Mouse (Mus musculus) thymus, adult 2 months (tissue): Measurements from ENCODE around the gene Secisbp2. TPM values are rescaled to one million over a fixed set of nuclear protein-coding genes. Genes with fewer than 3 reads are reported as not detected.

Experiments used
- DNase-seq: peaks from one replicate; pipeline ENCODE4 v3.0.0; 2021
- H3K27ac ChIP-seq: fragments of 200-500 bp; 2 replicates; pipeline ENCODE4 v1.5.1; 2012; ENCODE audit warnings: low read length, control low read depth; ENCODE audit not compliant: control insufficient read depth, insufficient read depth
- H3K27me3 ChIP-seq: fragments of 200-500 bp; 2 replicates; pipeline ENCODE4 v1.6.1; 2012; ENCODE audit warnings: mild to moderate bottlenecking, low read length, moderate library complexity, mixed read lengths; ENCODE audit not compliant: control insufficient read depth, insufficient read depth
- H3K36me3 ChIP-seq: fragments of 200-500 bp; 2 replicates; pipeline ENCODE4 v1.6.1; 2012; ENCODE audit warnings: mild to moderate bottlenecking, low read length, moderate library complexity; ENCODE audit not compliant: control insufficient read depth, insufficient read depth
- H3K4me1 ChIP-seq: fragments of 200-500 bp; replicated peaks from 2 replicates; pipeline ENCODE4 v1.6.1; 2012; ENCODE audit warnings: low read length; ENCODE audit not compliant: control insufficient read depth, insufficient read depth
- H3K4me3 ChIP-seq: fragments of 200-500 bp; 2 replicates; pipeline ENCODE4 v1.5.1; 2012; ENCODE audit warnings: mild to moderate bottlenecking, low read length, control low read depth, moderate library complexity; ENCODE audit not compliant: control insufficient read depth, insufficient read depth
- CTCF ChIP-seq: fragments of 200-500 bp; IDR thresholded peaks from 2 replicates; pipeline ENCODE4 v1.5.1; 2012; ENCODE audit warnings: mild to moderate bottlenecking, control low read depth, low read length, moderate library complexity, borderline replicate concordance; ENCODE audit not compliant: control insufficient read depth, poor library complexity, insufficient read depth; ENCODE audit errors: extremely low read depth
- POLR2A ChIP-seq: fragments of 200-500 bp; IDR thresholded peaks from 2 replicates; pipeline ENCODE4 v1.6.1; 2012; ENCODE audit warnings: mild to moderate bottlenecking, low read length, control low read depth, moderate library complexity; ENCODE audit not compliant: control insufficient read depth, poor library complexity, insufficient read depth; ENCODE audit errors: extremely low read depth
- WGBS: fragments of 180-500 bp; shearing (Covaris S2); methylation state at CpG from one replicate; pipeline ENCODE4 v1.1.7; 2018; 5-methylcytosine and 5-hydroxymethylcytosine counted together
- polyA plus RNA-seq: library from polyadenylated mRNA; depleted of rRNA; stranded (reverse); fragments of >200 nt; gene quantifications from 2 replicates; pipeline ENCODE4 v1.2.3, GENCODE M21; 2012

Secisbp2 gene
- polyA plus RNA-seq, 1 experiment: 50.8 TPM

DNA sequence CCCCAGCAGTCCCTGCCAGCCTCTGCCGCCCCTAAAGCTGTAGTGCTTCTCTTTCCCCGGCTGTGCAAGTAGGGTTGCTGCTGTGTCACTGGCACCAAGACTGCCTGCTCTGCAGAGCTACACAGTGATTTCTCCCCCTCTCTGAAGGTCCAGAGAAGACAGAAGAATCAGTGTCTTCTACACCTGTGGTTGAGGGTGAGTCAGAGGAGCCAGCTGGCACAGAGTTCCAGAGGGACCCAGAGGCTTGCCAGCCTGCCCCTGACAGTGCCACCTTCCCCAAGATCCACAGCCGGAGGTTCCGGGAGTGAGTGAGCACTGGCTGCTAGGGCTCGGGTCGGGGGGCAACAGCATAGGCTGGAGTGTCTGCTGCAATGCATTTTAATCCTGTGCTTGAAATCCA lies 27.2 kb downstream of the Secisbp2 start:
- DNase-seq: no peak
- TF ChIP-seq CTCF: no peak
- TF ChIP-seq POLR2A: no peak
- 98% methylated on average over 6 of the region's 6 CpGs for WGBS
- H3K27me3 ChIP-seq: no peaks in the 10 kb centered on the region
- H3K4me3 ChIP-seq: no peak overlapping the region
- H3K4me1 ChIP-seq: no peaks in the 10 kb centered on the region
- H3K36me3 ChIP-seq: peaks cover 73% of the 10 kb centered on the region
- H3K27ac ChIP-seq: no peak overlapping the region

DNA sequence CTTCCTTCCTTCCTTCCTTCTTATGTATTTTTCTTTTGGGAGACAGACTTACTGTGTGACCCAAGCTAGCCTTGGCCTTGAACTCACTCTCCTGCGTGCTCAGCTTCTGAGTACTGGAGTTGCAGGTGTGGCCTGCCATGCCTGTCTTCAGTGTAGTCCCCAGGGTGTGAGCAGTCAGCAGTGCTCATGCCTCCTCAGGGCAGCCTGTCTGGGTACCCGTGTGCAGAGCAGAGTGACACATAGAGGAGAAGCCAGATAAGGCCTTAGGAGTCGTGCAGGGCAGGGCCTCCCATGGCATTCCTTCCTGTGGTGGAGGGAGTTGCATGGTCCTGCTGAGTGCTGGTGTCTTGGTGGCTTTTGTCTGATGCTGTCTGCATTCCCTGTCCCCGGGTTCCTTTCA lies 27.8 kb downstream of the Secisbp2 start:
- no peaks in the 10 kb centered on the region for H3K27me3 ChIP-seq
- no peak overlapping the region for H3K4me3 ChIP-seq
- H3K4me1 ChIP-seq: no peaks in the 10 kb centered on the region
- no peak overlapping the region for H3K27ac ChIP-seq
- TF ChIP-seq POLR2A: no peak
- no peak for TF ChIP-seq CTCF
- H3K36me3 ChIP-seq: peaks cover 73% of the 10 kb centered on the region
- WGBS: 90% methylated on average over 4 of the region's 4 CpGs
- no peak for DNase-seq

DNA sequence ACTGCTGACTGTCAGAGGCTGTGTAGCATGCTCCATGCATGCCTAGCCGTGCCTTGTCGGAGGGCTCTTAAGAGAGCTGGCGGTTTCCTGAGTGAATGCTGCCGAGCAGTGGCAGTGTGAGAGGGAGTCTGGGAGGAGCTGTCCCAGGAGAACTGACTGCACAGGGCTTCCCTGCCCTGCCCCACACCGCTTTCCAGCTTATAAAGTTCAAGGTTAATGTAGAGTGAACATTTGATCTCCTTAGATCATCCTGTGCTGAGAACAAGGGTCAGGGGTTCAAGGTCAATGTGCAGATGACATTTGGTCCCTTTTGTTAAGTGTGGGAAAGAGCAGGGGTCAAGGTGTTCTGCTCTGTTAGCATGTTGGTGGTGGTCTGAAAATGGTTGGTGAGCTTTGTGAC lies 29.6 kb downstream of the Secisbp2 start:
- Histone ChIP-seq H3K4me1 (no peaks in the 10 kb centered on the region), H3K27ac (no peak overlapping the region), H3K4me3 (no peak overlapping the region), H3K36me3 (peaks cover 75% of the 10 kb centered on the region), H3K27me3 (no peaks in the 10 kb centered on the region)
- TF ChIP-seq POLR2A (no peak), CTCF (no peak)
- no peak for DNase-seq
- WGBS: 94% methylated on average over 5 of the region's 5 CpGs

DNA sequence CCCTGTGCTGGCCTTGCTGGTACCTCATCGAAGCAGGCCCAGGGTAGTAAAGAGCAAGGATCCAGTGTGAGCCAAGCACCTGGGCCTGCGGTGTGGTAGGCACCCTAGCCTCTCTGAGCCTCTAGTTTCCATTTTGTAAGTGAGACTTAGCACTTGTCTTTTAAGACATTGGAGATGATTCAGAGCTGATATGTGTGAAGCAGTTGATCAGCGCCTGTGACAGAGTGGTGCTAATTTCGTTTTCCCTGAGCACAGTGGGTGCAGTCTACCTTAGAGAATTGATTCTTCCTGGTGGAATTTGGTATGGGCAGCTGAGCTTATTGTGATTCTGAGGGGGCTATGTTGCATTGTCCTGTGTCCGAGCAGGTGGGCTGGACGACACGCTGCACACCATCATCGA lies 30.1 kb downstream of the Secisbp2 start:
- no peaks in the 10 kb centered on the region for H3K27me3 ChIP-seq
- WGBS: 98% methylated on average over 8 of the region's 8 CpGs
- H3K36me3 ChIP-seq: peaks cover 72% of the 10 kb centered on the region
- no peaks in the 10 kb centered on the region for H3K4me1 ChIP-seq
- TF ChIP-seq POLR2A (no peak), CTCF (no peak)
- no peak overlapping the region for H3K4me3 ChIP-seq
- no peak for DNase-seq
- H3K27ac ChIP-seq: no peak overlapping the region

DNA sequence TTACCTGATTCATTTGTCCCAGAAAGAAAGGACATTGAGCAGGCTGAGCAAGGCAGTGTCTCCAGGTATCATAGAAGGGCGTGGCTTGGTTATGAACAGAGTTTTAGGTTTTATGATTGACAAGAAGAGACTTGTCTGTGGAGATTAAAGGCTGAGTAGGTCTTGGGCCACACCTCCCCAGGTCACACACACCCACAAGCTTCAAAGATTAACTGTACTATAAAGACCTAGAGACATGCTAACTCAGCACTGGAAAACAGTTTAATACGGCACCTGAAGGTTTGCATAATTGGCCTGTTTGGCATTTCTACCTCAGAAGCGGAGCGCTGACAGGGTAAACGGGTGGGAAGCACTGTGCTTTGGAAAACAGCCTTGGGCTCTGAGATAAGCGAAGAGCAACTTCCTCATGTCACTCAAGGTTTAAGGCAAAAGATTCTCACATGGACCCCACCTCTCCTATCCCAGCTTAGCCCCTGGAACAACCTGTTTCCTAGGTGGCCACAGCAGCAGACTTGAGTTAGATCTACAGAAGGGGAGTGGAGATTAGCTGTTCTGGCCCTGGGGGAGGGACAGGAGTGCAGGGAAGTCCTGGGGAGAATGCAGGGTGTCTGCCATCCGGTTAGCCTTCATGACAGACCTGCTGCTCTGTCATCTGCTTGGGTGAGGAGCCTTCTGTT lies 33.9 kb downstream of the Secisbp2 start:
- Histone ChIP-seq H3K4me1 (peaks cover 5% of the 10 kb centered on the region), H3K27me3 (no peaks in the 10 kb centered on the region), H3K4me3 (no peak overlapping the region), H3K36me3 (peaks cover 52% of the 10 kb centered on the region), H3K27ac (no peak overlapping the region)
- no peak for TF ChIP-seq POLR2A
- whole genome bisulfite sequencing: 93% methylated on average over 7 of the region's 7 CpGs
- no peak for DNase-seq

DNA sequence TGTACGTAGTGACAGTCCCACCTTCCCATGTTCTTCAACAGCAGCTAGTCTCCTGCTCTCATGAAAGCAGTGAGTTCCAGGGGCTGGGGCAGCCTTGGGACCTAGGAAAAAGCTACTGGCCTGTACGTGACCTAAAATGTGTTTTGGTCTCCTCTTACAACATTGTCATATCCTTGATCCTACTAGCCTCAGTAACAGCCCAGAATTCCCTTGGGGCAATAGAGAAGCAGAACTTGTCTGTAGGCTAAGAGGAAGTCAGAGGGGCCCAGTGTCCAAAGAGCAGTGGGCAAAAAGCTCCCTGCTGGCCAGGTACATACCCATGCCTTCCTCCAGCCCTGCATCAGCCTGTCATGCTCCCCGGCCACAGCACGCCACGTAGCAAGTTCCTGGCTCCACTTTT lies 35.5 kb downstream of the Secisbp2 start:
- TF ChIP-seq POLR2A (no peak), CTCF (no peak)
- Histone ChIP-seq H3K4me1 (peaks cover 5% of the 10 kb centered on the region), H3K27ac (no peak overlapping the region), H3K4me3 (no peak overlapping the region), H3K27me3 (no peaks in the 10 kb centered on the region), H3K36me3 (peaks cover 41% of the 10 kb centered on the region)
- WGBS: 95% methylated on average over 5 of the region's 5 CpGs
- no peak for DNase-seq

DNA sequence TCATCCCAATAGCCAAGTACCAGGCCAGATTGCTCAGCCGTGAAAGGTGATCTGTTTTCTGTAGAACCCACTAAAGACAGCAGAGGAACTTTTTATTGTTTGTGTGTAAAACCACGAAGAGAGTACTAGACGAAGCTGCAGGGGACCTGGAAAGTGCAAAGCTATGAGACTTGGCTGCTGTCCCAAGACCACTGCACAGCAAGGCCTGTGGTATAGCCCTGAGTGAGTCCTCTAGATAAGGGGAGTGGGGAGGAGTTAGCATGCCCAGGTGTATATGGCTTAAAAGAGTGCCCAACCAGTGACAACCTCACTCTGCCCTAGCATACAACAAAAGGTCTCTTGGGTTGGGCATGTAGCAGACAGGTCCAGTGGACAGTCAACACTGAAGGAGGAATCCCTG lies 37.2 kb downstream of the Secisbp2 start:
- 30% methylated on average over 3 of the region's 3 CpGs for WGBS
- no peak for TF ChIP-seq POLR2A
- TF ChIP-seq CTCF: no peak
- Histone ChIP-seq H3K4me1 (peaks cover 5% of the 10 kb centered on the region), H3K27me3 (no peaks in the 10 kb centered on the region), H3K4me3 (no peak overlapping the region), H3K27ac (no peak overlapping the region), H3K36me3 (peaks cover 25% of the 10 kb centered on the region)
- DNase-seq: no peak
